In genomic region chr1:60152700-60153099, GRCm38 (mm10) we compare ENCODE assay signal across 17 mouse cellular contexts. TPM values are rescaled to one million over a fixed set of nuclear protein-coding genes. Genes with fewer than 3 reads are reported as not detected.
DNase-seq lines count a peak whose midpoint lies in the region; ATAC-seq and TF ChIP-seq lines count a peak whose summit lies in the region.
"Had no signal": no experiment of that assay in that cellular context is flagged by ENCODE, and none has a peak within 500 bp of the region (broad histone marks: within the 10 kb centered on the region; RNA-seq: fewer than 3 reads in every experiment).

No protein-coding gene starts in this region.

- no peak overlapping the region for H3K27ac ChIP-seq in kidney, postnatal 0 days
- H3K27ac ChIP-seq in kidney, embryonic 14.5 days (ENCODE audit: low read depth, low read length): no peak overlapping the region
- H3K27ac ChIP-seq in MEL (ENCODE audit: control insufficient read depth, low read depth, low read length): no peak overlapping the region
- no peak overlapping the region for H3K27ac ChIP-seq in liver, embryonic 13.5 days
- H3K27ac ChIP-seq in gastrocnemius, adult 2 months: no peak overlapping the region
- H3K27ac ChIP-seq: hindbrain, embryonic 15.5 days had no signal

- no peak overlapping the region for H3K4me2 ChIP-seq in kidney, postnatal 0 days (ENCODE audit: low read length)
- H3K4me2 ChIP-seq in kidney, embryonic 14.5 days (replicated peaks; ENCODE audit: low read depth, low read length): no peak overlapping the region
- no peak overlapping the region for H3K4me2 ChIP-seq in liver, embryonic 13.5 days
- H3K4me2 ChIP-seq: hindbrain, embryonic 15.5 days had no signal

- 71% methylated on average over 5 of the region's 5 CpGs for WGBS in kidney, postnatal 0 days
- WGBS in kidney, embryonic 14.5 days: 74% methylated on average over 5 of the region's 5 CpGs
- 60% methylated on average over 5 of the region's 5 CpGs for WGBS in liver, embryonic 13.5 days (ENCODE audit: insufficient replicate concordance)

- TF ChIP-seq EP300 in MEL (IDR thresholded peaks at IDR 0.05; ENCODE audit: low read depth in 1 of 2, low read length in 2 of 2): no peak

- intact Hi-C loops in left cerebral cortex, postnatal 4 days (cut with DNase I): no loop called here
- intact Hi-C loops in gastrocnemius, adult 2 months (cut with DNase I): no loop called here

- H3K9me3 ChIP-seq in kidney, postnatal 0 days (replicated peaks; ENCODE audit: low read length): no peaks in the 10 kb centered on the region
- H3K9me3 ChIP-seq in kidney, embryonic 14.5 days (ENCODE audit: control insufficient read depth, low read length): no peaks in the 10 kb centered on the region
- no peaks in the 10 kb centered on the region for H3K9me3 ChIP-seq in MEL (replicated peaks; ENCODE audit: insufficient read depth, low read length)
- no peaks in the 10 kb centered on the region for H3K9me3 ChIP-seq in liver, embryonic 13.5 days (replicated peaks)
- H3K9me3 ChIP-seq: hindbrain, embryonic 15.5 days had no signal

- no peak for TF ChIP-seq RAD21 in MEL (IDR thresholded peaks at IDR 0.05; ENCODE audit: low read depth, low read length)

- H3K36me3 ChIP-seq in kidney, postnatal 0 days (ENCODE audit: insufficient read depth, low read length): no peaks in the 10 kb centered on the region; the same call in 1 of the 2 replicates
- peaks cover 6% of the 10 kb centered on the region; the same call in 1 of the 2 replicates for H3K36me3 ChIP-seq in kidney, embryonic 14.5 days (ENCODE audit: control insufficient read depth, insufficient read depth, low read length)
- peaks cover 0 to 9% of the 10 kb centered on the region in 2 experiments; a peak in 2 of 4 replicates for H3K36me3 ChIP-seq in MEL (ENCODE audit: control insufficient read depth in 1 of 2, insufficient read depth in 2 of 2, low read length in 2 of 2)
- H3K36me3 ChIP-seq in liver, embryonic 13.5 days: no peaks in the 10 kb centered on the region

- H3K9ac ChIP-seq in kidney, postnatal 0 days (ENCODE audit: low read depth, low read length): no peak overlapping the region
- no peak overlapping the region for H3K9ac ChIP-seq in kidney, embryonic 14.5 days (ENCODE audit: low read depth, low read length)
- H3K9ac ChIP-seq in MEL (ENCODE audit: control insufficient read depth, low read depth, low read length, poor library complexity, severe bottlenecking): no peak overlapping the region
- H3K9ac ChIP-seq in liver, embryonic 13.5 days: no peak overlapping the region
- H3K9ac ChIP-seq: hindbrain, embryonic 15.5 days had no signal

- no peak for ATAC-seq in kidney, postnatal 0 days (replicated peaks; ENCODE audit: low FRiP score, low read depth)
- ATAC-seq in kidney, embryonic 14.5 days (ENCODE audit: low FRiP score, low TSS enrichment): no peak
- no peak; the same call in 1 of the 2 replicates for ATAC-seq in liver, embryonic 13.5 days (ENCODE audit: low read depth)
- ATAC-seq: CD4-positive, CD25-positive, alpha-beta regulatory T cell, adult 4 months; Patski had no signal

- H3K4me1 ChIP-seq in kidney, postnatal 0 days (replicated peaks; ENCODE audit: insufficient read depth, low read length): no peaks in the 10 kb centered on the region
- H3K4me1 ChIP-seq in kidney, embryonic 14.5 days (ENCODE audit: control insufficient read depth, insufficient read depth, low read length): no peaks in the 10 kb centered on the region
- peaks cover 0 to 3% of the 10 kb centered on the region in 2 experiments; a peak in 2 of 4 replicates for H3K4me1 ChIP-seq in MEL (ENCODE audit: control insufficient read depth in 1 of 2, insufficient read depth in 2 of 2, low read length in 2 of 2)
- no peaks in the 10 kb centered on the region for H3K4me1 ChIP-seq in liver, embryonic 13.5 days (replicated peaks)
- H3K4me1 ChIP-seq: hindbrain, embryonic 15.5 days had no signal

- no peak for TF ChIP-seq POLR2A in MEL (IDR thresholded peaks at IDR 0.05; ENCODE audit: control insufficient read depth in 1 of 2, insufficient read depth in 1 of 2, low read depth in 1 of 2, low read length in 2 of 2, poor library complexity in 1 of 2)
- TF ChIP-seq POLR2A in brain, embryonic 14.5 days (IDR thresholded peaks at IDR 0.05; ENCODE audit: borderline replicate concordance, extremely low read depth, insufficient read depth, insufficient read length, poor library complexity, severe bottlenecking): no peak

- no peak overlapping the region for H3K4me3 ChIP-seq in kidney, postnatal 0 days (replicated peaks; ENCODE audit: low read depth, low read length)
- no peak overlapping the region for H3K4me3 ChIP-seq in kidney, embryonic 14.5 days (ENCODE audit: low read length)
- H3K4me3 ChIP-seq in MEL (ENCODE audit: control insufficient read depth in 1 of 2, insufficient read depth in 1 of 2, low read depth in 2 of 2, low read length in 2 of 2): no peak overlapping the region
- no peak overlapping the region for H3K4me3 ChIP-seq in liver, embryonic 13.5 days (replicated peaks)
- H3K4me3 ChIP-seq in gastrocnemius, adult 2 months: no peak overlapping the region
- H3K4me3 ChIP-seq: hindbrain, embryonic 15.5 days; myocyte had no signal

- no peaks in the 10 kb centered on the region for H3K79me2 ChIP-seq in MEL (ENCODE audit: control insufficient read depth, insufficient read depth, low read length, poor library complexity)

- no peaks in the 10 kb centered on the region for H3K27me3 ChIP-seq in kidney, postnatal 0 days (ENCODE audit: insufficient read depth, low read length)
- no peaks in the 10 kb centered on the region for H3K27me3 ChIP-seq in kidney, embryonic 14.5 days (ENCODE audit: control insufficient read depth, insufficient read depth, low read length)
- H3K27me3 ChIP-seq in MEL (ENCODE audit: control insufficient read depth in 1 of 2, insufficient read depth in 2 of 2, low read length in 2 of 2): no peaks in the 10 kb centered on the region
- no peaks in the 10 kb centered on the region for H3K27me3 ChIP-seq in liver, embryonic 13.5 days
- H3K27me3 ChIP-seq: hindbrain, embryonic 15.5 days; Patski had no signal

- no peak for DNase-seq in kidney, postnatal 0 days (ENCODE audit: low spot score)
- peak; percentile 23 for DNase-seq in MEL (ENCODE audit: low read depth, low spot score)
- DNase-seq in brain, embryonic 14.5 days (ENCODE audit: low read depth): peak; percentile 42
- DNase-seq in liver, embryonic 13.5 days: peak; percentile 8
- no peak for DNase-seq in left cerebral cortex, postnatal 4 days
- DNase-seq in gastrocnemius, adult 2 months: no peak
- DNase-seq: adrenal gland, adult 8-10 months; cerebellum, postnatal 10 days; gastrocnemius, postnatal 36 days; kidney, adult 8-10 months; right cerebral cortex, adult 18-20 months; thymus, adult 2 months had no signal

- TF ChIP-seq CTCF in kidney, postnatal 0 days (IDR thresholded peaks at IDR 0.05; ENCODE audit: low read depth): peak; percentile 39; the same call in 1 of the 2 replicates
- TF ChIP-seq CTCF in MEL (IDR thresholded peaks at IDR 0.05 in 2 of 3, conservative IDR thresholded peaks at IDR 0.05 in 1 of 3; ENCODE audit: control insufficient read depth in 1 of 3, insufficient read depth in 1 of 3, low read depth in 2 of 3, low read length in 3 of 3, poor library complexity in 1 of 3, severe bottlenecking in 1 of 3): no peak
- no peak for TF ChIP-seq CTCF in brain, embryonic 14.5 days (IDR thresholded peaks at IDR 0.05; ENCODE audit: borderline replicate concordance, extremely low read depth, insufficient read depth, insufficient read length)
- TF ChIP-seq CTCF in gastrocnemius, adult 2 months (IDR thresholded peaks at IDR 0.05): no peak

TF ChIP-seq in MEL, 35 proteins besides CTCF, POLR2A, EP300 and RAD21 (continues in another document):
- no peak for TF ChIP-seq MXI1 (IDR thresholded peaks at IDR 0.05; ENCODE audit: low read depth, low read length)
- TF ChIP-seq POLR2AphosphoS2 (IDR thresholded peaks at IDR 0.05; ENCODE audit: low read length): no peak
- TF ChIP-seq MYB (IDR thresholded peaks at IDR 0.05; ENCODE audit: low read depth, low read length): no peak
- TF ChIP-seq MAFK (IDR thresholded peaks at IDR 0.05; ENCODE audit: borderline replicate concordance, low read depth, low read length): no peak
- TF ChIP-seq BHLHE40 (IDR thresholded peaks at IDR 0.05; ENCODE audit: borderline replicate concordance, low read depth, low read length): no peak
- no peak for TF ChIP-seq RCOR1 (IDR thresholded peaks at IDR 0.05; ENCODE audit: low read depth, low read length)

RNA-seq across cellular contexts. Expression of gene Nbeal1, which starts 27.7 kb away (rescaled TPM):
- polyA plus RNA-seq in kidney, postnatal 0 days (2015; fragmentation: Nextera tagmentation; extraction: Ambion mirVana): 7.9 TPM in 2 replicates
- polyA plus RNA-seq in kidney, embryonic 14.5 days (2014; fragmentation: Nextera tagmentation; extraction: Ambion mirVana): 10.7 and 13.1 TPM in 2 replicates
- total RNA-seq in MEL (2012; rRNA removed): 2.0 and 2.5 TPM in 2 replicates
- polyA plus RNA-seq in MEL (2012; ENCODE audit: insufficient read depth in 1 of 2, insufficient read length in 2 of 2, low read depth in 1 of 2, low replicate concordance in 2 of 2, missing spikeins in 1 of 2): 1 to 10 TPM in 1 of 2 experiments, not detected in 1; 1.5 TPM
- 7.5 and 8.5 TPM in 2 replicates for polyA plus RNA-seq in brain, embryonic 14.5 days (2012; rRNA removed)
- polyA plus RNA-seq in liver, embryonic 13.5 days (2015; fragmentation: Nextera tagmentation; extraction: Ambion mirVana): 1.3 and 1.4 TPM in 2 replicates
- 10 to 100 TPM; 28.2 to 31.4 TPM for total RNA-seq in left cerebral cortex, postnatal 4 days (2021)
- 10 to 100 TPM; 26.7 to 31.7 TPM for total RNA-seq in gastrocnemius, adult 2 months (2021)

RNA-seq across cellular contexts. Expression of gene Wdr12, which starts 54.3 kb away (rescaled TPM):
- 44.9 and 47.9 TPM in 2 replicates for polyA plus RNA-seq in kidney, postnatal 0 days (2015; fragmentation: Nextera tagmentation; extraction: Ambion mirVana)
- polyA plus RNA-seq in kidney, embryonic 14.5 days (2014; fragmentation: Nextera tagmentation; extraction: Ambion mirVana): 68.3 and 69.5 TPM in 2 replicates
- 94.4 and 99.1 TPM in 2 replicates for total RNA-seq in MEL (2012; rRNA removed)
- 100 to 1,000 TPM in 1 of 2 experiments, 10 to 100 TPM in 1; 82.7 to 420 TPM for polyA plus RNA-seq in MEL (2012; ENCODE audit: insufficient read depth in 1 of 2, insufficient read length in 2 of 2, low read depth in 1 of 2, low replicate concordance in 2 of 2, missing spikeins in 1 of 2)
- polyA plus RNA-seq in brain, embryonic 14.5 days (2012; rRNA removed): 18.5 and 19.0 TPM in 2 replicates
- 63.7 and 65.9 TPM in 2 replicates for polyA plus RNA-seq in liver, embryonic 13.5 days (2015; fragmentation: Nextera tagmentation; extraction: Ambion mirVana)
- total RNA-seq in left cerebral cortex, postnatal 4 days (2021): 10 to 100 TPM; 32.0 to 35.7 TPM
- 10 to 100 TPM; 12.7 to 13.8 TPM for total RNA-seq in gastrocnemius, adult 2 months (2021)

RNA-seq across cellular contexts. Expression of gene Carf, which starts 54.7 kb away (rescaled TPM):
- 4.6 and 4.9 TPM in 2 replicates for polyA plus RNA-seq in kidney, postnatal 0 days (2015; fragmentation: Nextera tagmentation; extraction: Ambion mirVana)
- polyA plus RNA-seq in kidney, embryonic 14.5 days (2014; fragmentation: Nextera tagmentation; extraction: Ambion mirVana): 6.1 and 9.3 TPM in 2 replicates
- total RNA-seq in MEL (2012; rRNA removed): 3.7 and 3.9 TPM in 2 replicates
- polyA plus RNA-seq in MEL (2012; ENCODE audit: insufficient read depth in 1 of 2, insufficient read length in 2 of 2, low read depth in 1 of 2, low replicate concordance in 2 of 2, missing spikeins in 1 of 2): 1 to 10 TPM in 1 of 2 experiments, not detected in 1; 6.1 TPM
- polyA plus RNA-seq in brain, embryonic 14.5 days (2012; rRNA removed): 7.1 and 8.3 TPM in 2 replicates
- 2.0 and 3.1 TPM in 2 replicates for polyA plus RNA-seq in liver, embryonic 13.5 days (2015; fragmentation: Nextera tagmentation; extraction: Ambion mirVana)
- total RNA-seq in left cerebral cortex, postnatal 4 days (2021): 10 to 100 TPM; 23.7 to 24.0 TPM
- 1 to 10 TPM; 3.9 to 6.5 TPM for total RNA-seq in gastrocnemius, adult 2 months (2021)

Comparison
In these comparisons a context has a peak if more than half of its experiments do, and no peak if none do; other contexts are left out.
1. DNase-seq: peak in MEL (single experiment), brain, embryonic 14.5 days (single experiment) and liver, embryonic 13.5 days (single experiment); none in kidney, postnatal 0 days (single experiment), left cerebral cortex, postnatal 4 days (single experiment) and gastrocnemius, adult 2 months (single experiment).